ENCODE assay signal across 14 mouse cellular contexts in genomic region chr11:89020681-89021305, GRCm38 (mm10). TPM values are rescaled to one million over a fixed set of nuclear protein-coding genes. Genes with fewer than 3 reads are reported as not detected.
DNase-seq lines count a peak whose midpoint lies in the region; ATAC-seq and TF ChIP-seq lines count a peak whose summit lies in the region.
"Had no signal": no experiment of that assay in that cellular context is flagged by ENCODE, and none has a peak within 500 bp of the region (broad histone marks: within the 10 kb centered on the region; RNA-seq: fewer than 3 reads in every experiment).

No protein-coding gene starts in this region.

- DNase-seq in adrenal gland, adult 2 months, result peak; percentile 74
- DNase-seq in adrenal gland, adult 18-20 months (ENCODE audit: low spot score in 2 of 2), result no peak
- no peak for DNase-seq in layer of hippocampus, adult 2 months (ENCODE audit: low spot score in 2 of 2)
- DNase-seq in layer of hippocampus, adult 9-11 months, result no peak
- peak; percentile 35 for DNase-seq in MEL (ENCODE audit: low read depth, low spot score)
- no peak for DNase-seq in liver, embryonic 14.5 days (ENCODE audit: low read depth in 3 of 3, low spot score in 3 of 3)
- no peak for DNase-seq in left cerebral cortex, adult 9 months (ENCODE audit: low spot score in 2 of 2)
- DNase-seq: kidney, adult 9 months had no signal

- no peak for TF ChIP-seq EP300 in MEL (IDR thresholded peaks at IDR 0.05; ENCODE audit: low read depth in 1 of 2, low read length in 2 of 2)
- TF ChIP-seq EP300 in liver, embryonic 14.5 days (IDR thresholded peaks at IDR 0.05; ENCODE audit: low read depth), result no peak

- no peak for TF ChIP-seq POLR2A in MEL (IDR thresholded peaks at IDR 0.05; ENCODE audit: control insufficient read depth in 1 of 2, insufficient read depth in 1 of 2, low read depth in 1 of 2, low read length in 2 of 2, poor library complexity in 1 of 2)

- no peaks in the 10 kb centered on the region for H3K27me3 ChIP-seq in MEL (ENCODE audit: control insufficient read depth in 1 of 2, insufficient read depth in 2 of 2, low read length in 2 of 2)
- H3K27me3 ChIP-seq in liver, embryonic 14.5 days (ENCODE audit: control insufficient read depth, insufficient read depth, low read length), result no peaks in the 10 kb centered on the region
- H3K27me3 ChIP-seq: forebrain, embryonic 13.5 days; heart, embryonic 13.5 days had no signal

- H3K4me2 ChIP-seq in liver, embryonic 14.5 days (ENCODE audit: low read depth), result no peak overlapping the region
- H3K4me2 ChIP-seq: forebrain, embryonic 13.5 days; heart, embryonic 13.5 days had no signal

- H3K79me2 ChIP-seq in MEL (ENCODE audit: control insufficient read depth, insufficient read depth, low read length, poor library complexity), result no peaks in the 10 kb centered on the region

- TF ChIP-seq RAD21 in MEL (IDR thresholded peaks at IDR 0.05; ENCODE audit: low read depth, low read length), result no peak; the same call in 1 of the 2 replicates

- no peak overlapping the region for H3K27ac ChIP-seq in layer of hippocampus, adult 2 months
- no peak overlapping the region for H3K27ac ChIP-seq in MEL (ENCODE audit: control insufficient read depth, low read depth, low read length)
- H3K27ac ChIP-seq in liver, embryonic 14.5 days, result no peak overlapping the region
- H3K27ac ChIP-seq: forebrain, embryonic 13.5 days; heart, embryonic 13.5 days had no signal

- H3K4me3 ChIP-seq in layer of hippocampus, adult 2 months, result no peak overlapping the region
- no peak overlapping the region for H3K4me3 ChIP-seq in MEL (ENCODE audit: control insufficient read depth in 1 of 2, insufficient read depth in 1 of 2, low read depth in 2 of 2, low read length in 2 of 2)
- no peak overlapping the region for H3K4me3 ChIP-seq in liver, embryonic 14.5 days (ENCODE audit: insufficient read depth in 1 of 2, low read depth in 2 of 2, low read length in 2 of 2)
- H3K4me3 ChIP-seq: forebrain, embryonic 13.5 days; heart, embryonic 13.5 days had no signal

- no peak overlapping the region for H3K9ac ChIP-seq in MEL (ENCODE audit: control insufficient read depth, low read depth, low read length, poor library complexity, severe bottlenecking)
- no peak overlapping the region for H3K9ac ChIP-seq in liver, embryonic 14.5 days (replicated peaks)
- H3K9ac ChIP-seq: forebrain, embryonic 13.5 days; heart, embryonic 13.5 days had no signal

- H3K4me1 ChIP-seq in MEL (ENCODE audit: control insufficient read depth in 1 of 2, insufficient read depth in 2 of 2, low read length in 2 of 2), result peaks cover 10 to 47% of the 10 kb centered on the region in 2 experiments; a peak in 3 of 4 replicates
- H3K4me1 ChIP-seq in liver, embryonic 14.5 days (replicated peaks; ENCODE audit: control insufficient read depth in 2 of 2, insufficient read depth in 2 of 2, low read length in 1 of 2), result peaks cover 40 to 57% of the 10 kb centered on the region in 2 experiments
- H3K4me1 ChIP-seq: forebrain, embryonic 13.5 days had no signal

- H3K36me3 ChIP-seq in MEL (ENCODE audit: control insufficient read depth in 1 of 2, insufficient read depth in 2 of 2, low read length in 2 of 2), result peaks cover 0 to 43% of the 10 kb centered on the region in 2 experiments; a peak in 3 of 4 replicates
- peaks cover 34% of the 10 kb centered on the region for H3K36me3 ChIP-seq in liver, embryonic 14.5 days (replicated peaks; ENCODE audit: control insufficient read depth, insufficient read depth, low read depth)

- TF ChIP-seq CTCF in layer of hippocampus, adult 2 months (conservative IDR thresholded peaks at IDR 0.05), result peak; percentile 62
- peak in 2 of 3 experiments; percentile 51 to 54; a peak in 3 of 6 replicates for TF ChIP-seq CTCF in MEL (IDR thresholded peaks at IDR 0.05 in 2 of 3, conservative IDR thresholded peaks at IDR 0.05 in 1 of 3; ENCODE audit: control insufficient read depth in 1 of 3, insufficient read depth in 1 of 3, low read depth in 2 of 3, low read length in 3 of 3, poor library complexity in 1 of 3, severe bottlenecking in 1 of 3)
- peak; percentile 58 for TF ChIP-seq CTCF in liver, embryonic 14.5 days (IDR thresholded peaks at IDR 0.05; ENCODE audit: low read depth)

- no peaks in the 10 kb centered on the region for H3K9me3 ChIP-seq in MEL (replicated peaks; ENCODE audit: insufficient read depth, low read length)
- H3K9me3 ChIP-seq in liver, embryonic 14.5 days (ENCODE audit: control insufficient read depth, low read length), result no peaks in the 10 kb centered on the region
- H3K9me3 ChIP-seq: forebrain, embryonic 13.5 days; heart, embryonic 13.5 days had no signal

- WGBS in liver, embryonic 14.5 days (ENCODE audit: insufficient replicate concordance), result 65% methylated on average over 9 of the region's 9 CpGs

- no peak for ATAC-seq in liver, embryonic 14.5 days (ENCODE audit: insufficient read depth)
- no peak for ATAC-seq in cerebellum, adult (ENCODE audit: insufficient number of reproducible peaks, low FRiP score, low TSS enrichment)
- ATAC-seq: forebrain, embryonic 13.5 days had no signal

TF ChIP-seq in MEL, 35 proteins besides CTCF, POLR2A, EP300 and RAD21:
- no peak for TF ChIP-seq CHD2 (IDR thresholded peaks at IDR 0.05; ENCODE audit: low read length)
- TF ChIP-seq JUND (IDR thresholded peaks at IDR 0.05; ENCODE audit: low read depth, low read length), result no peak
- no peak for TF ChIP-seq MYC (IDR thresholded peaks at IDR 0.05; ENCODE audit: low read depth, low read length)
- TF ChIP-seq SMC3 (IDR thresholded peaks at IDR 0.05; ENCODE audit: low read depth, low read length), result peak; percentile 23; the same call in 1 of the 2 replicates
- no peak for TF ChIP-seq ZKSCAN1 (IDR thresholded peaks at IDR 0.05; ENCODE audit: low read depth, low read length)
- no peak for TF ChIP-seq MEF2A (IDR thresholded peaks at IDR 0.05; ENCODE audit: extremely low read depth, insufficient replicate concordance, low read depth, low read length, poor library complexity, severe bottlenecking)

RNA-seq across cellular contexts. Expression of gene Trim25, which starts 21.6 kb away (rescaled TPM):
- total RNA-seq in adrenal gland, adult 2 months (2021), result 100 to 1,000 TPM in 1 of 2 experiments, 10 to 100 TPM in 1; 87.4 to 180 TPM
- 181 and 270 TPM in 2 replicates for polyA plus RNA-seq in adrenal gland, adult 2 months (2012; rRNA removed)
- 100 to 1,000 TPM; 133 to 185 TPM for total RNA-seq in adrenal gland, adult 18-20 months (2021)
- 1 to 10 TPM; 4.8 to 4.9 TPM for total RNA-seq in layer of hippocampus, adult 2 months (2021)
- 21.5 and 22.2 TPM in 2 replicates for total RNA-seq in MEL (2012; rRNA removed)
- 10 to 100 TPM in 1 of 2 experiments, not detected in 1; 43.0 TPM for polyA plus RNA-seq in MEL (2012; ENCODE audit: insufficient read depth in 1 of 2, insufficient read length in 2 of 2, low read depth in 1 of 2, low replicate concordance in 2 of 2, missing spikeins in 1 of 2)
- 7.4 and 9.5 TPM in 2 replicates for polyA plus RNA-seq in liver, embryonic 14.5 days (2012; rRNA removed)
- polyA plus RNA-seq in liver, embryonic 14.5 days (2014; fragmentation: Nextera tagmentation; extraction: Ambion mirVana), result 10.8 and 11.0 TPM in 2 replicates

RNA-seq across cellular contexts. Expression of gene Dgke, which starts 45.9 kb away (rescaled TPM):
- 10 to 100 TPM; 11.0 to 11.3 TPM for total RNA-seq in adrenal gland, adult 2 months (2021)
- polyA plus RNA-seq in adrenal gland, adult 2 months (2012; rRNA removed), result 7.8 TPM in 2 replicates
- 10 to 100 TPM; 10.9 to 12.2 TPM for total RNA-seq in adrenal gland, adult 18-20 months (2021)
- total RNA-seq in layer of hippocampus, adult 2 months (2021), result 10 to 100 TPM; 49.5 to 49.7 TPM
- total RNA-seq in MEL (2012; rRNA removed), result 4.7 and 5.2 TPM in 2 replicates
- polyA plus RNA-seq in MEL (2012; ENCODE audit: insufficient read depth in 1 of 2, insufficient read length in 2 of 2, low read depth in 1 of 2, low replicate concordance in 2 of 2, missing spikeins in 1 of 2), result 1 to 10 TPM in 1 of 2 experiments, not detected in 1; 6.4 TPM
- 0.55 and 0.63 TPM in 2 replicates for polyA plus RNA-seq in liver, embryonic 14.5 days (2012; rRNA removed)
- 0.37 and 0.39 TPM in 2 replicates for polyA plus RNA-seq in liver, embryonic 14.5 days (2014; fragmentation: Nextera tagmentation; extraction: Ambion mirVana)

RNA-seq across cellular contexts. Expression of gene Coil, which starts 50.7 kb away (rescaled TPM):
- total RNA-seq in adrenal gland, adult 2 months (2021), result 1 to 10 TPM; 8.4 to 9.6 TPM
- polyA plus RNA-seq in adrenal gland, adult 2 months (2012; rRNA removed), result 4.2 and 4.8 TPM in 2 replicates
- 1 to 10 TPM; 9.0 to 9.4 TPM for total RNA-seq in adrenal gland, adult 18-20 months (2021)
- total RNA-seq in layer of hippocampus, adult 2 months (2021), result 10 to 100 TPM; 20.9 to 21.7 TPM
- 32.6 and 32.9 TPM in 2 replicates for total RNA-seq in MEL (2012; rRNA removed)
- 10 to 100 TPM in 1 of 2 experiments, not detected in 1; 24.4 TPM for polyA plus RNA-seq in MEL (2012; ENCODE audit: insufficient read depth in 1 of 2, insufficient read length in 2 of 2, low read depth in 1 of 2, low replicate concordance in 2 of 2, missing spikeins in 1 of 2)
- polyA plus RNA-seq in liver, embryonic 14.5 days (2012; rRNA removed), result 2.7 and 4.0 TPM in 2 replicates
- polyA plus RNA-seq in liver, embryonic 14.5 days (2014; fragmentation: Nextera tagmentation; extraction: Ambion mirVana), result 2.6 and 2.8 TPM in 2 replicates

RNA-seq across cellular contexts. Expression of gene Gm525, which starts 52.8 kb away (rescaled TPM):
- total RNA-seq in adrenal gland, adult 2 months (2021), result not detected
- polyA plus RNA-seq in adrenal gland, adult 2 months (2012; rRNA removed), result 0.26 and 0.58 TPM in 2 replicates
- total RNA-seq in adrenal gland, adult 18-20 months (2021), result not detected
- not detected for total RNA-seq in layer of hippocampus, adult 2 months (2021)
- total RNA-seq in MEL (2012; rRNA removed), result not detected in 2 replicates
- not detected for polyA plus RNA-seq in MEL (2012; ENCODE audit: insufficient read depth in 1 of 2, insufficient read length in 2 of 2, low read depth in 1 of 2, low replicate concordance in 2 of 2, missing spikeins in 1 of 2)
- polyA plus RNA-seq in liver, embryonic 14.5 days (2012; rRNA removed), result not detected in 2 replicates
- not detected in 2 replicates for polyA plus RNA-seq in liver, embryonic 14.5 days (2014; fragmentation: Nextera tagmentation; extraction: Ambion mirVana)
- total RNA-seq: left cerebral cortex, adult 8-10 months; megakaryocyte progenitor cell, adult 5-6 weeks; neutrophil, adult 5-6 weeks had no signal
- polyA plus RNA-seq: forebrain, embryonic 13.5 days; heart, embryonic 13.5 days had no signal

RNA-seq across cellular contexts. Expression of gene Elobl, which starts 54.1 kb away (rescaled TPM):
- not detected for total RNA-seq in adrenal gland, adult 2 months (2021)
- polyA plus RNA-seq in adrenal gland, adult 2 months (2012; rRNA removed), result 0.17 TPM in 1 of 2 replicates, not detected in the other
- not detected for total RNA-seq in adrenal gland, adult 18-20 months (2021)
- not detected for total RNA-seq in layer of hippocampus, adult 2 months (2021)
- total RNA-seq in MEL (2012; rRNA removed), result 0.58 and 0.92 TPM in 2 replicates
- polyA plus RNA-seq in MEL (2012; ENCODE audit: insufficient read depth in 1 of 2, insufficient read length in 2 of 2, low read depth in 1 of 2, low replicate concordance in 2 of 2, missing spikeins in 1 of 2), result under 1 TPM in 1 of 2 experiments, not detected in 1; 0.72 TPM
- polyA plus RNA-seq in liver, embryonic 14.5 days (2012; rRNA removed), result not detected in 2 replicates
- polyA plus RNA-seq in liver, embryonic 14.5 days (2014; fragmentation: Nextera tagmentation; extraction: Ambion mirVana), result not detected in 2 replicates
- total RNA-seq: left cerebral cortex, adult 8-10 months; megakaryocyte progenitor cell, adult 5-6 weeks; neutrophil, adult 5-6 weeks had no signal
- polyA plus RNA-seq: forebrain, embryonic 13.5 days; heart, embryonic 13.5 days had no signal

Comparison
In these comparisons a context has a peak if more than half of its experiments do, and no peak if none do; other contexts are left out.
1. DNase-seq: peak in adrenal gland, adult 2 months (single experiment) and MEL (single experiment); none in adrenal gland, adult 18-20 months (0 of 2), layer of hippocampus, adult 2 months (0 of 2), layer of hippocampus, adult 9-11 months (single experiment), liver, embryonic 14.5 days (0 of 3) and left cerebral cortex, adult 9 months (0 of 2).
2. Peak in every context shown above with its lines, with median percentiles within 50 percentile points of each other: CTCF ChIP-seq.